ENCODE assay signal across 17 mouse cellular contexts in genomic region chr6:92663433-92663832, GRCm38 (mm10). TPM values are rescaled to one million over a fixed set of nuclear protein-coding genes. Genes with fewer than 3 reads are reported as not detected.
A peak's percentile ranks its signal among the peaks of the same experiment; 100 is the strongest.
DNase-seq lines count a peak whose midpoint lies in the region; ATAC-seq and TF ChIP-seq lines count a peak whose summit lies in the region.
"Had no signal": no experiment of that assay in that cellular context is flagged by ENCODE, and none has a peak within 500 bp of the region (broad histone marks: within the 10 kb centered on the region; RNA-seq: fewer than 3 reads in every experiment).

No protein-coding gene starts in this region.

- no peak overlapping the region for H3K9ac ChIP-seq in hindbrain, postnatal 0 days (replicated peaks; ENCODE audit: low read length)
- H3K9ac ChIP-seq: embryonic facial prominence, embryonic 13.5 days; heart, embryonic 12.5 days; lung, embryonic 14.5 days had no signal

- peaks cover 12% of the 10 kb centered on the region; the same call in 1 of the 2 replicates for H3K4me1 ChIP-seq in hindbrain, postnatal 0 days (ENCODE audit: insufficient read depth, low read length)

- no peaks in the 10 kb centered on the region for H3K9me3 ChIP-seq in hindbrain, postnatal 0 days (ENCODE audit: low read length)
- H3K9me3 ChIP-seq: embryonic facial prominence, embryonic 13.5 days; heart, embryonic 12.5 days had no signal

- no peak for TF ChIP-seq CTCF in left cerebral cortex, adult 2 months (IDR thresholded peaks at IDR 0.05)
- TF ChIP-seq CTCF in hindbrain, postnatal 0 days (IDR thresholded peaks at IDR 0.05; ENCODE audit: low read depth): no peak

- H3K27ac ChIP-seq in left cerebral cortex, adult 2 months: peak overlapping the region; percentile 91
- peak overlapping the region; percentile 22; the same call in 1 of the 2 replicates for H3K27ac ChIP-seq in hindbrain, postnatal 0 days
- H3K27ac ChIP-seq: embryonic facial prominence, embryonic 13.5 days; kidney, postnatal 0 days had no signal

- no peak for DNase-seq in frontal cortex, postnatal 25 days (ENCODE audit: low spot score in 2 of 2)
- DNase-seq in left cerebral cortex, adult 2 months (ENCODE audit: extremely low spot score in 1 of 2, low spot score in 2 of 2): no peak
- no peak for DNase-seq in left cerebral cortex, postnatal 36 days (ENCODE audit: low spot score in 2 of 2)
- DNase-seq in brain, adult 2 months (ENCODE audit: low read depth, low spot score): peak; percentile 91
- DNase-seq in hindbrain, postnatal 0 days (ENCODE audit: low spot score): no peak
- no peak for DNase-seq in cerebellum, adult 11 months
- DNase-seq in embryo, embryonic 9.5 days (ENCODE audit: extremely low spot score): no peak
- DNase-seq: adrenal gland, postnatal 36 days; heart, postnatal 36 days; lung, embryonic 14.5 days had no signal

- no peak overlapping the region for H3K4me3 ChIP-seq in left cerebral cortex, adult 2 months
- H3K4me3 ChIP-seq in hindbrain, postnatal 0 days (ENCODE audit: low read length): no peak overlapping the region
- H3K4me3 ChIP-seq: embryonic facial prominence, embryonic 13.5 days; heart, embryonic 12.5 days had no signal

- no peak overlapping the region for H3K4me2 ChIP-seq in hindbrain, postnatal 0 days (ENCODE audit: low read depth, low read length)
- H3K4me2 ChIP-seq: embryonic facial prominence, embryonic 13.5 days; heart, embryonic 12.5 days; lung, embryonic 14.5 days had no signal

- WGBS in hindbrain, postnatal 0 days: 53% methylated on average over 4 of the region's 4 CpGs

- intact Hi-C loops in left cerebral cortex, adult 2 months (cut with DNase I): loop anchor here (2.0 to 10.0 kb wide), 5 partner anchors 15 to 269 kb away; no protein-coding TSS in a partner anchor
- intact Hi-C loops in left cerebral cortex, postnatal 36 days (cut with DNase I): loop anchor here (5.0 to 10.0 kb wide), 4 partner anchors 56 to 269 kb away; no protein-coding TSS in a partner anchor

- H3K27me3 ChIP-seq in hindbrain, postnatal 0 days (ENCODE audit: insufficient read depth, low read length): no peaks in the 10 kb centered on the region
- H3K27me3 ChIP-seq: embryonic facial prominence, embryonic 13.5 days; heart, embryonic 12.5 days had no signal

- no peaks in the 10 kb centered on the region for H3K36me3 ChIP-seq in hindbrain, postnatal 0 days (ENCODE audit: insufficient read depth, low read length)
- H3K36me3 ChIP-seq: embryonic facial prominence, embryonic 13.5 days; heart, embryonic 12.5 days had no signal

- ATAC-seq in frontal cortex, adult (ENCODE audit: low TSS enrichment): peak; percentile 77
- ATAC-seq in hindbrain, postnatal 0 days: peak; percentile 25; the same call in 1 of the 2 replicates
- ATAC-seq: activated CD4-positive, CD25-positive, alpha-beta regulatory T cell, adult 4 months; intestine, postnatal 0 days had no signal

RNA-seq across cellular contexts. Expression of gene Prickle2, which starts 42.5 kb away (rescaled TPM):
- 100 to 1,000 TPM; 163 to 182 TPM for total RNA-seq in left cerebral cortex, adult 2 months (2021)
- total RNA-seq in left cerebral cortex, postnatal 36 days (2021): 100 to 1,000 TPM; 164 to 189 TPM
- total RNA-seq in hindbrain, postnatal 0 days (2014; rRNA removed): 37.7 and 38.7 TPM in 2 replicates
- 11.3 and 11.6 TPM in 2 replicates for polyA plus RNA-seq in hindbrain, postnatal 0 days (2015; fragmentation: Nextera tagmentation; extraction: Ambion mirVana)
- total RNA-seq: monocyte, adult 5-6 weeks had no signal
